26 mouse cellular contexts compared by ENCODE assay signal in the genomic region with DNA sequence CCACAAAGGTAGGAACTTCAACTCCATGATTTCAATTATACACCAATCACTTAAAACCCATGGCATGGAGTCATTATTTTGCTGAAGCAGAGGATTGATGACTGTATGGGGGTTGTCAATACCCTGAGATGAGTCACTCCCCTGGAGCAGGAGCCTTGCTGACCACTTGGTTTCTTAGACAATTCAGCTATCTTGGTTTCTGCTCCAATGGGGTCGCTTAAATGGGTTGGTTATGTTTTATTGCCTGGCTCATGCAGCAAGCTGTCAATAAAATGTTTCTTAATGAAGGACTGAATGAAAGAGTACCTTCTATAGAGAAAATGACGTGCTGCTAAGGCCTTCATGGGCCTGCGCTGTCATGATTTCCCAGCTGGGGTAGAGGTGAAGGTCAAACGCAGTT.
DNase-seq lines count a peak whose midpoint lies in the region; ATAC-seq and TF ChIP-seq lines count a peak whose summit lies in the region.
"Had no signal": no experiment of that assay in that cellular context is flagged by ENCODE, and none has a peak within 500 bp of the region (broad histone marks: within the 10 kb centered on the region; RNA-seq: fewer than 3 reads in every experiment).

No protein-coding gene starts in this region.

- peaks cover 4% of the 10 kb centered on the region; the same call in 1 of the 2 replicates for H3K4me1 ChIP-seq in lung, postnatal 0 days (ENCODE audit: insufficient read depth, low read depth, low read length)
- peaks cover 23% of the 10 kb centered on the region for H3K4me1 ChIP-seq in embryonic facial prominence, embryonic 14.5 days (ENCODE audit: control insufficient read depth, insufficient read depth, low read length)
- peaks cover 7% of the 10 kb centered on the region; the same call in 1 of the 2 replicates for H3K4me1 ChIP-seq in stomach, embryonic 16.5 days (ENCODE audit: control insufficient read depth, insufficient read depth, low read length)
- H3K4me1 ChIP-seq in liver, embryonic 11.5 days (replicated peaks; ENCODE audit: control insufficient read depth, insufficient read depth, low read length): no peaks in the 10 kb centered on the region

- ATAC-seq in lung, postnatal 0 days: no peak
- no peak for ATAC-seq in embryonic facial prominence, embryonic 14.5 days (ENCODE audit: low read depth)
- no peak for ATAC-seq in stomach, embryonic 16.5 days (ENCODE audit: insufficient read depth, low FRiP score)
- no peak for ATAC-seq in liver, embryonic 11.5 days (replicated peaks; ENCODE audit: low FRiP score)
- ATAC-seq: forebrain, embryonic 15.5 days; hindbrain, postnatal 0 days; inflammation-experienced regulatory T-cells, adult 6 months had no signal

- TF ChIP-seq CTCF in lung, postnatal 0 days (IDR thresholded peaks at IDR 0.05): no peak

- no peak overlapping the region for H3K4me2 ChIP-seq in lung, postnatal 0 days (replicated peaks; ENCODE audit: low read depth, low read length)
- no peak overlapping the region for H3K4me2 ChIP-seq in embryonic facial prominence, embryonic 14.5 days (ENCODE audit: low read depth, low read length)
- H3K4me2 ChIP-seq in stomach, embryonic 16.5 days (ENCODE audit: low read depth, low read length): no peak overlapping the region
- H3K4me2 ChIP-seq in liver, embryonic 11.5 days: no peak overlapping the region
- H3K4me2 ChIP-seq: forebrain, embryonic 12.5 days; forebrain, embryonic 15.5 days; heart, embryonic 13.5 days; hindbrain, embryonic 14.5 days had no signal

- peak; percentile 56 for DNase-seq in heart, adult 11 months
- no peak for DNase-seq in heart, postnatal 25 days (ENCODE audit: low spot score)
- DNase-seq in lung, postnatal 0 days (ENCODE audit: low spot score): no peak
- no peak for DNase-seq in lung, postnatal 14 days
- DNase-seq in embryonic facial prominence, embryonic 14.5 days (ENCODE audit: low spot score): no peak
- DNase-seq in liver, embryonic 11.5 days (ENCODE audit: low spot score): no peak
- DNase-seq: adrenal gland, adult 2 months; adrenal gland, postnatal 14 days; B cell, adult 2 months; cerebellum, adult 11 months; cerebellum, adult 2 months; cerebellum, adult 9-11 months; cerebellum, postnatal 25 days; heart, adult 2 months; heart, postnatal 14 days had no signal

- no peak overlapping the region for H3K9ac ChIP-seq in lung, postnatal 0 days (replicated peaks; ENCODE audit: low read depth)
- no peak overlapping the region for H3K9ac ChIP-seq in embryonic facial prominence, embryonic 14.5 days (ENCODE audit: low read depth, low read length)
- no peak overlapping the region for H3K9ac ChIP-seq in stomach, embryonic 16.5 days (ENCODE audit: low read length)
- no peak overlapping the region for H3K9ac ChIP-seq in liver, embryonic 11.5 days (ENCODE audit: low read depth, low read length)
- H3K9ac ChIP-seq: forebrain, embryonic 12.5 days; forebrain, embryonic 15.5 days; heart, embryonic 13.5 days; hindbrain, embryonic 14.5 days had no signal

- H3K36me3 ChIP-seq in lung, postnatal 0 days (ENCODE audit: insufficient read depth, low read length): no peaks in the 10 kb centered on the region
- no peaks in the 10 kb centered on the region for H3K36me3 ChIP-seq in embryonic facial prominence, embryonic 14.5 days (ENCODE audit: control insufficient read depth, insufficient read depth, low read length)
- H3K36me3 ChIP-seq in stomach, embryonic 16.5 days (ENCODE audit: control insufficient read depth, insufficient read depth, low read length): no peaks in the 10 kb centered on the region
- H3K36me3 ChIP-seq in liver, embryonic 11.5 days (ENCODE audit: control insufficient read depth, insufficient read depth, low read length): no peaks in the 10 kb centered on the region
- H3K36me3 ChIP-seq: forebrain, embryonic 12.5 days; forebrain, embryonic 15.5 days; G1E; heart, embryonic 10.5 days; heart, embryonic 13.5 days had no signal

- TF ChIP-seq EP300 in lung, postnatal 0 days (IDR thresholded peaks at IDR 0.05): no peak

- WGBS in lung, postnatal 0 days: 82% methylated on average over 4 of the region's 4 CpGs
- 83% methylated on average over 4 of the region's 4 CpGs for WGBS in embryonic facial prominence, embryonic 14.5 days
- 81% methylated on average over 4 of the region's 4 CpGs for WGBS in stomach, embryonic 16.5 days
- WGBS in liver, embryonic 11.5 days: 77% methylated on average over 4 of the region's 4 CpGs

- no peak overlapping the region for H3K4me3 ChIP-seq in lung, postnatal 0 days (ENCODE audit: low read depth, low read length)
- no peak overlapping the region for H3K4me3 ChIP-seq in embryonic facial prominence, embryonic 14.5 days (ENCODE audit: low read depth, low read length)
- H3K4me3 ChIP-seq in stomach, embryonic 16.5 days (replicated peaks; ENCODE audit: low read length): no peak overlapping the region
- H3K4me3 ChIP-seq in liver, embryonic 11.5 days (ENCODE audit: low read depth, low read length): no peak overlapping the region
- H3K4me3 ChIP-seq: erythroblast, embryonic 14.5 days; forebrain, embryonic 12.5 days; forebrain, embryonic 15.5 days; heart, adult 2 months; heart, embryonic 10.5 days; heart, embryonic 13.5 days had no signal

- intact Hi-C loops in heart, postnatal 25 days (cut with DNase I): no loop called here

- no peaks in the 10 kb centered on the region for H3K27me3 ChIP-seq in lung, postnatal 0 days (replicated peaks; ENCODE audit: insufficient read depth, low read length)
- H3K27me3 ChIP-seq in embryonic facial prominence, embryonic 14.5 days (replicated peaks; ENCODE audit: control insufficient read depth, insufficient read depth, low read length): no peaks in the 10 kb centered on the region
- H3K27me3 ChIP-seq in stomach, embryonic 16.5 days (ENCODE audit: control insufficient read depth, insufficient read depth, low read length): no peaks in the 10 kb centered on the region
- H3K27me3 ChIP-seq in liver, embryonic 11.5 days (replicated peaks; ENCODE audit: control insufficient read depth, insufficient read depth, low read length): no peaks in the 10 kb centered on the region
- H3K27me3 ChIP-seq: CH12.LX; forebrain, embryonic 12.5 days; forebrain, embryonic 15.5 days; heart, embryonic 13.5 days had no signal

- peak overlapping the region; percentile 28 for H3K27ac ChIP-seq in lung, postnatal 0 days (ENCODE audit: low read length)
- H3K27ac ChIP-seq in embryonic facial prominence, embryonic 14.5 days (replicated peaks; ENCODE audit: low read depth, low read length): peak overlapping the region; percentile 49
- H3K27ac ChIP-seq in stomach, embryonic 16.5 days (ENCODE audit: low read length): peak overlapping the region; percentile 24; the same call in 1 of the 2 replicates
- no peak overlapping the region for H3K27ac ChIP-seq in liver, embryonic 11.5 days (ENCODE audit: low read depth, low read length)
- H3K27ac ChIP-seq: forebrain, embryonic 12.5 days; forebrain, embryonic 15.5 days; heart, adult 2 months; hindbrain, embryonic 14.5 days; hindbrain, postnatal 0 days had no signal

- no peaks in the 10 kb centered on the region for H3K9me3 ChIP-seq in lung, postnatal 0 days (ENCODE audit: low read length)
- no peaks in the 10 kb centered on the region for H3K9me3 ChIP-seq in embryonic facial prominence, embryonic 14.5 days (ENCODE audit: control insufficient read depth, low read length)
- no peaks in the 10 kb centered on the region for H3K9me3 ChIP-seq in stomach, embryonic 16.5 days (replicated peaks; ENCODE audit: control insufficient read depth, low read length)
- no peaks in the 10 kb centered on the region for H3K9me3 ChIP-seq in liver, embryonic 11.5 days (ENCODE audit: control insufficient read depth, low read length)
- H3K9me3 ChIP-seq: forebrain, embryonic 12.5 days; forebrain, embryonic 15.5 days; heart, embryonic 10.5 days; heart, embryonic 13.5 days had no signal
